Mouse (Mus musculus): ENCODE results near the gene Fhit.
"Not testable (repeated sequence)": the region's sequence is repeated elsewhere in the genome, so short reads cannot be mapped to it uniquely, and the experiment has no call there.

Fhit gene

GRCm38 (mm10) chr14:11161751-11162231 lies at the start of gene Fhit:
Fhit (minus strand) TSS chr14:11162035.
- in situ Hi-C loops (cut with MboI, MseI), result no loop called here

- in situ Hi-C loops (cut with MboI, MseI), result no loop called here
Measured at GRCm38 (mm10) chr14:11206786-11207185, 45.0 kb upstream of the Fhit start.

- in situ Hi-C loops (cut with MboI, MseI), result no loop called here
Measured at GRCm38 (mm10) chr14:11160806-11161450, 907 bp downstream of the Fhit start.

- in situ Hi-C loops (cut with MboI, MseI), result no loop called here
Measured at GRCm38 (mm10) chr14:11159641-11160040, 2.2 kb downstream of the Fhit start.

- in situ Hi-C loops (cut with MboI, MseI), result no loop called here
Measured at GRCm38 (mm10) chr14:11159021-11159420, 2.8 kb downstream of the Fhit start.

- in situ Hi-C loops (cut with MboI, MseI), result no loop called here
Measured at GRCm38 (mm10) chr14:11157741-11158140, 4.1 kb downstream of the Fhit start.

GRCm38 (mm10) chr14:11151634-11152321 lies 10.1 kb downstream of the Fhit start:
- in situ Hi-C loops (cut with MboI, MseI), result no loop called here

- in situ Hi-C loops (cut with MboI, MseI), result no loop called here
Measured at GRCm38 (mm10) chr14:11133787-11134735, 27.8 kb downstream of the Fhit start.

- in situ Hi-C loops (cut with MboI, MseI), result no loop called here
Measured at GRCm38 (mm10) chr14:11132637-11133474, 29.0 kb downstream of the Fhit start.

- in situ Hi-C loops (cut with MboI, MseI), result no loop called here
Measured at GRCm38 (mm10) chr14:11125096-11125495, 36.7 kb downstream of the Fhit start.

- in situ Hi-C loops (cut with MboI, MseI), result no loop called here
Measured at GRCm38 (mm10) chr14:11119076-11119475, 42.8 kb downstream of the Fhit start.

GRCm38 (mm10) chr14:11085596-11085995 lies 76.2 kb downstream of the Fhit start:
- in situ Hi-C loops (cut with MboI, MseI), result no loop called here

- in situ Hi-C loops (cut with MboI, MseI), result no loop called here
Measured at GRCm38 (mm10) chr14:11083946-11084345, 77.9 kb downstream of the Fhit start.

GRCm38 (mm10) chr14:11083462-11083861 lies 78.4 kb downstream of the Fhit start:
- in situ Hi-C loops (cut with MboI, MseI), result no loop called here

- in situ Hi-C loops (cut with MboI, MseI), result no loop called here
Measured at GRCm38 (mm10) chr14:11063594-11063993, 98.2 kb downstream of the Fhit start.

- in situ Hi-C loops (cut with MboI, MseI), result no loop called here
Measured at GRCm38 (mm10) chr14:11060221-11060620, 101.6 kb downstream of the Fhit start.

- in situ Hi-C loops (cut with MboI, MseI), result not testable (repeated sequence)
Measured at GRCm38 (mm10) chr14:11039503-11040300, 122.1 kb downstream of the Fhit start.

- in situ Hi-C loops (cut with MboI, MseI), result no loop called here
Measured at GRCm38 (mm10) chr14:11021391-11021790, 140.4 kb downstream of the Fhit start.

GRCm38 (mm10) chr14:10978651-10979050 lies 183.2 kb downstream of the Fhit start:
- in situ Hi-C loops (cut with MboI, MseI), result no loop called here

GRCm38 (mm10) chr14:10941647-10942046 lies 220.2 kb downstream of the Fhit start:
- in situ Hi-C loops (cut with MboI, MseI), result no loop called here

Measured in regulatory T cell (primary cell).